Mouse (Mus musculus) hindlimb bud, embryonic 11.5 days (tissue): Measurements from ENCODE around the gene Srpk3.
A peak's percentile ranks its signal among the peaks of the same experiment; 100 is the strongest.
"Not testable (repeated sequence)": the region's sequence is repeated elsewhere in the genome, so short reads cannot be mapped to it uniquely, and the experiment has no call there.

Source experiments
- DNase-seq: peaks from one replicate; pipeline ENCODE4 v3.0.0-alpha.2; 2012; ENCODE audit warnings: low read depth, low spot score; ENCODE audit errors: extremely low spot score

The Srpk3 gene

DNA sequence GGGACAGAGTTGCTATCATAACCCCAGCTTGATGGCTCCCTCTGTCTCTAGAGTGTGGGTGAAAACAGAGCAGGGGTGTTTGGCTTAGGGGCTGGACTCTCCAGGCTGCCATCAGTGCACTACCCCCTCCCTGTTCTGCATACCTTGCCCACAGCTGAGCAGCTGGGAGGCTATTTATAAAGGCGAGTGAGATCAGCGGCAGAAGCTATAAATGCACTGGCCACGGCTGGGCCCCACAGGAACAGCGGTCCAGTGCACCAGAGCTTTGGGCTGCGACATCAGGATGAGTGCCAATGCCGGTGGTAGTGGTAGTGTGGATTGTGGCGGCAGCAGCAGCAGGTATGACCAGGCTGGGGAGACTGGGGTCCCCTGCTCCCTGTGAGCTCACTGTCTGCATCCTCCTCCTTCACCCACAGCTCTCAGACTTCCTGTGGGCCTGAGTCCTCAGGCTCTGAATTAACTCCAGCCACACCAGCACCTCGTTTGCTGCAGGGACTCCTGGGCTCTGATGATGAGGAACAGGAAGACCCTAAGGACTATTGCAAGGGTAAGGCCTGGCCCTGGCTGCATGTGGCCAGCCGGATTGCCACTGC lies at the start of gene Srpk3:
Gene Srpk3, plus strand, starts transcription at position 238 of the 593 bp plus-strand sequence.
- no peak for DNase-seq

DNA sequence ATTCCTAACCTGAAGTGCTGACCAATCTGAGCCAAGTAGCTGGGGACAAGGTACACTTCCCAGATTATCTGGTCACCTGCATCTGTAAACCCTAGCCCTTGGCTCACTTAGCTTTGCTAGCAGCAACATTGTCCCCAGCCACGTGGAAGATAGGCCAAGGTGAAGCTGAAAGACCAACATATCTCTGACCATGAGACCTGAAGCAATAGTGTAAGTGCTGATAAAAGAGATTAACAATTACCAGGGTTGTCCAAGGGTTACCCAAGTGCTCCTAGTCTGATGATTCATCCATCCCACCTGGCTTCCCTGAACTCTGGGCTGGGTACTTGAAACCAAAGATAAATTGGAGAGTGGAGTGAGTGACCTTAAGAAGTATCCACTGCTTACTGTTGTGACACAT lies 43.3 kb upstream of the Srpk3 start:
- no peak for DNase-seq

- no peak for DNase-seq
Observed at GRCm38 (mm10) chrX:73738155-73738554, 36.0 kb upstream of the Srpk3 start.

DNA sequence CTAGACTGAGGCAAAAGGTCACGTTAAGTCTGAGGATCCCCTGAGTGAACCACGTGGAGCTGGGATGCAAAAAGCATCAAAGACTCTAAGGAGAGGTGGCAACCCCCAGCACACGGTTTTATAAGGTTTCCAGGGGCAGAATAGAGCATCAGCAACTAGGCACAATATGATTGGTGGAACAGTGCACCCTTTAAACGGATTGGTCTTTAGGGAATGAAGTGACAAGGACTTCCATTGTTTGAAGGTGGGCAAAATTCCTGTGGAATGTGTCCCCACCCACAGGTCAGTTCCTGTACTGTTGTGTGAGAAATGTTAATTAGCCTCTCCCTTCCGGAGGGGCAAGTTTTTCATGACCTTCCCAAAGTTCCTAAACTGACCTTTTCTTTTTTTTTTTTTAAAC lies 35.1 kb upstream of the Srpk3 start:
- no peak for DNase-seq

DNA sequence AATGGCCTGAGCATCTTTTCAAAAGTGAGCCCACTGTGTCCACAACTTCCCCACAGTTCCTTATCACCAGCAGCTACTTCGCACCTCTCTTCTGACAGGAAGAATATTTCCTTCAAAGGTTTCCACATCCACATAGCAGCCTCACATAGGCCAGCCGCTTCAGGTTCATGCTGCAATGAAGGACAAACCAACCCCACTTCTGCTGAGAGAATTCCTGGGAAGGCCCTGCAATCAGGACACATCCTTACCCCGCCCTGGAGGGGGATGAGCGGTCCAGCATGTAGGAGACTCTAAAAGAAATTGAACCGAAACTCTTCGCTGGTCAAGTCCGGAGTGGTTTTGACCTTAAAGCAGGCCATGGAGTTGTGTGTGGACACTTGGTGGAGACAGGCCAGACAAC lies 34.4 kb upstream of the Srpk3 start:
- DNase-seq = not testable (repeated sequence)

DNA sequence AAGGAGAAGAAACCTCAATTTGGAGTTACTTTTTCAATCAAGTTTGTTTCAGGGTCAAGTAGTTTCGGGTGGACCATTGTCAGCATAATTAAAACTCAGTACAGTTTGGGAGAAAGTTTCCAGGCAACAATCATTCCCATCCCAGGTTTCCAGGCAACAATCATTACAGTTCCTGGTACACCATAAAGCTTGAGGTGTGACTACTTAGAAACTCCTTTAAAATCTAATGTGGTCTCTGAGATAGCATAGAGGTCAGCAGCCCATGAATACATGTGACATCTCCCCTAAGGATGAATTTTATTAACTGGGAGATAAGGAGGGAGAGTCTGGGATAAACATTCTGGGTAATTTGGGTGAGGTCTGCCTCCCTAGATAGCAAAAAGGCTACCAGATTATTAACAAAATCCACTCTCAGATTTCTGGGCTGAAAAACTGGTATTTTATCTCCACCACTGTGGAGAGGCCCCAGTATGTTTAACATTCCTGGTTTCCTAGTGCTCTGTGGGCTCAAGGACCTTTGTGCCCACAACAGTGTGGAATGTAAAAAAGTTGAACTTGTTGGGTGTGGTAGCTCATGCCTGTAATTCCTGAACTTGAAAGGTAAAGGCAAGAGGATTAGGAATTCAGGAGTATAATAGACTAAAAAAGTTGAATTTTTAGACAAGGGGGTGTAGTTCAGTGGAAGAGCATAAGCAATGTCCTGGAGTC lies 29.3 kb upstream of the Srpk3 start:
- no peak for DNase-seq

DNA sequence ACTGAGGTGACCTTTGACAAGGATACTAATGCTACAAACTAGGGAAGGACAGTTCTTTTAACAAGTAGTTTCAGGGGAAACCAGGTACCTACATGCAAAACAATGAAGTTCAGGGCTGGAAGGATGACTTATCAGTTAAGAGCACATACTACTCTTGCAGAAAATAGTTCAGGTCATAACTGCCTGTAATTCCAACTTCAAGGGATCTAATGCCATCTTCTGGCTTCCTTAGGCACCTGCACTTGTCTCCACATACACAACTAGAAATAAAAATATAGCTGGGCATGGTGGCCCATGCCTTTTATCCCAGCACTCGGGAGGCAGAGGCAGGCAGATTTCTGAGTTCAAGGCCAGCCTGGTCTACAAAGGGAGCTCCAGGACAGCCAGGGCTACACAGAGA lies 25.2 kb upstream of the Srpk3 start:
- DNase-seq = no peak

DNA sequence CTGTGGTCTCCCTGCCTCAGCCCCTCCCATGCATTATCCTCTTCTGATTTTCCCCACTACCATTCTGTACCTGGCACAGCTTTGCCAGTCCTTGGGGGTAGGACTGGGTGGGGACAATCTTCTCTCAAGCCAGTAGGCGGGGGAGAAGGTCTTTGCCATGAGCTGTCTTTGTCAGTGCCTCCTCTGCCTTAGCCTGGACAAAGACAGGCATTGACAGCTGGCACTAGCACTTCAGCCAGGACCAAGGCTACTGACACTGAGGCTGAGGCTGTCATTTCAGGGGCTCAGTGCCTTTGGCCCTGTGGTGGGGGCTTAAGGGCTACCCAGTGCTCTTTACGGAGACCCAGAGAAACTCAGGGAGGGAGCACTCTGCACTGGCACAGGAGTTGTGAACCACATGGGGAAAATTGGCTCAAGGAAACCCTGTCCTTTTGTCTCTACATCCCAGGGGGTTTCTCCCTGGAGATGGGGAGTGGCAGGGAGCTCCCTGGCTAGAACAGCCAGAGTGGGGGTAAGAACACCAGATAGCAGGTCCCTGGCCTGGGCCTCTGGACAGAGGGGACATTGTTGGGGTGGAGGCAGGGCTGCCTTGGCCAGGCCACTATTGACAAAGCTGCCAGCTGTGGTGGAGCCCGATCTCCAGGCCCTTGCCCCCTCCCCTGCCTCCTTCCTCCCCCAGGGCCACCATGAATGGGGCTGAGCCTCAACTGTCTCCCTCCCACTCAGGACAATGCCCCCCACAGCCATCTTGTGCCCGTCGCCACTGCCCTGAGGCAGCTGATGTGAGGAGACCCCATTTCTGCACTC lies 17.7 kb upstream of the Srpk3 start, which contains the start of gene Plxnb3:
Gene Plxnb3, plus strand, starts transcription at position 757 of the 807 bp plus-strand sequence.
- no peak for DNase-seq

GRCm38 (mm10) chrX:73758611-73759290 lies 15.5 kb upstream of the Srpk3 start:
- no peak for DNase-seq

DNA sequence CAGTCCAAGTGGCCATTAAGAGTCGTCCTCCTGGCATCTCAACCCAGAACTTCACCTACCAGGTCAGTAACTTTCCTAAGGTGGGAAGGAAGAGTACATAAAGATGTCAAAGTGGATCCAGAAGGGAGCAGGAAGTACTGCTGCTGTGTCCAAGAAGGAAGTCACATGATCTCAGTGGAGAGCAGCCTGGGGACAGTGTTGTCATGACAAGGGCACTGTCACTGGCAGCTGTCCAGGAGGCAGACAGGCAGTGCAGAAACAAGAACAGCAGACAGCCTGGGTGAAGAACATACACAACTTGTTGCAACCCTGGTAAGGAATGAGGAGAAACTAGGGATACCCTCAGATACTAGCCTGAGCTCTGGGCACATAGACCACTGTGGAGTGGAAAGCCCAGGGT lies 8.9 kb upstream of the Srpk3 start:
- DNase-seq = no peak

- DNase-seq = no peak
Observed at GRCm38 (mm10) chrX:73767267-73767666, 6.9 kb upstream of the Srpk3 start.

GRCm38 (mm10) chrX:73774802-73775483 lies 738 bp downstream of the Srpk3 start:
- DNase-seq = no peak

GRCm38 (mm10) chrX:73782227-73782626 lies 8.0 kb downstream of the Srpk3 start:
- no peak for DNase-seq

DNA sequence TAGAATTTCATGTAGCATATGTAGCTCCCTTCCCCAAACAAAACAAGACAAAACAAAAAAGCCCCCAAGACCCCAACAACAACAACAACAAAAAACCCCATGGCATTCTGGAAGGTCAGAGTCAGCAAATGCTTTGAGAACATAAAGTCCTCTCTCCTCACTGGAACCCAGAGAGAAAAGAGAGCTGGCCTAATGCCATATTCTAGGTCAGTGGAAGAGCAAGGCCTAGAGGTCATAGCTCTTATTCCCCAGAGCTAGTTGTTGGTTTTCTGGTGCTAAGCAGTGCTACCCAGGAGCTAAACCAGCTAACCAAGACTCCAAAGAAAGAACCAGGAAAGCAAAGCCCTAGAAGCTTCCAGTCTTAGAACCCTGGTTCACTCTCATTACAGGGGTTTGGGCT lies 11.5 kb downstream of the Srpk3 start:
- DNase-seq = no peak

DNA sequence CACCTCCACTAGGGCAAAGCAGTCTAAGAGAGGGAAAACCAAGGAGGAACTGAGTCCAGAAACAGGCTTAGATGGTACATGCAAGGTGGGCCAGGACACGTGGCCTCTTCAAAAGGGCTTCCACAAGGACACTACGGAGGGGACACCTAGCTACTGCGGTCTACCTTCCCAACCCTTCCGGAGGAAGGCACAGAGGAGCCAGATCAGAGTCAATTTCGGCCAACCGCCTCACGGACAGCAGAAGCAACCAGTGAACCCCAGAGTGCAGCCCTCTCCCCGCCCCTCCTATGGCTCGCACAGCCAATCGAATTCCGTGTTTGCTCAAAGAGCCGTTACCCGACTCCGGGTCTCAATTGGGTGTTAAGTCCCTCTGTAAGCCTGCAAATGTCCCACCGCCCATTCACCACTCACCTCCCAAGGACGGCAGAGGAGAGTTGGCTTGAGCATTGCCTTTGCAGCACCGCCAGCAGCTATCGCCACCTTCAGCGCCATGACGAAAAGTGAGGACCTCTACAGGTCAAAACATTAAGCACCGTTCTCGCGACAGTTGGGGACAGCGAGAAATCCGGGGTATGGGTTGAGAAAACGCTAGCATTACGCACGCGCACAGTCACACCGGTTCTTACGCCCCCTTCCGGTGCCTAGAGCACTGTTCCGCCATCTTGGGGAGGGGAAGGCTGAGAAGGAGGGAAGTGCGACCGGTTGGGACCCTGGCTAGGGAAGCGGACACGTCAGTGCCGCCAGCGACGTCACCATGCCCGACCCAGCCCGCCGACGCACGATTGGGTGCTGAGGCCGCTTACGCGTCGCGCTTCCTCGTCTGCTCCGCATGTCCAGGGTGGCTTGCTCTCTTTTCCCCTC lies 12.4 kb downstream of the Srpk3 start, which contains the start of the genes Idh3g and Ssr4:
Gene Idh3g, minus strand, starts transcription at position 534 of the 861 bp plus-strand sequence.
Gene Ssr4, plus strand, starts transcription at position 665 of the 861 bp plus-strand sequence.
- DNase-seq = peak; percentile 91

- DNase-seq = no peak
Observed at GRCm38 (mm10) chrX:73787225-73787558, 13.0 kb downstream of the Srpk3 start.

GRCm38 (mm10) chrX:73788501-73788900 lies 14.3 kb downstream of the Srpk3 start:
- no peak for DNase-seq

DNA sequence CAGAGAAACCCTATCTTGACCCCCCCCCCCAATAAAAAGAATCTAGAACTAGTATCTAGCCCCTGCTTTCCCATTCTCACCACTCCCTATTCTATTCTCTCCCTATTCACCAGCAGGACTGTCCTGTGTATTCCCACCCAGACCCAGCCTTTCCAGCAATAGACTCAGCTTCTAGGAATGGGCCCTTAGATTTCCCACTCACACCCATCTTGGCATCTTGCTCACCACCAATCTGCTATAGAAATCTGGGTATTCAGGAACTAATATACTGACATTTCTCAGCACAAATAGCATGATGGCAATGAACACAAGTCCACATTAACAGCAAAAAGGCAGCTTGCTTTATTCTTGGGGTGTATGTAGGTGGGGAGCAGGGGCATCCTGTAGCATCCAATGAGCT lies 18.8 kb downstream of the Srpk3 start:
- DNase-seq = no peak

GRCm38 (mm10) chrX:73793505-73793904 lies 19.3 kb downstream of the Srpk3 start:
- DNase-seq = no peak

DNA sequence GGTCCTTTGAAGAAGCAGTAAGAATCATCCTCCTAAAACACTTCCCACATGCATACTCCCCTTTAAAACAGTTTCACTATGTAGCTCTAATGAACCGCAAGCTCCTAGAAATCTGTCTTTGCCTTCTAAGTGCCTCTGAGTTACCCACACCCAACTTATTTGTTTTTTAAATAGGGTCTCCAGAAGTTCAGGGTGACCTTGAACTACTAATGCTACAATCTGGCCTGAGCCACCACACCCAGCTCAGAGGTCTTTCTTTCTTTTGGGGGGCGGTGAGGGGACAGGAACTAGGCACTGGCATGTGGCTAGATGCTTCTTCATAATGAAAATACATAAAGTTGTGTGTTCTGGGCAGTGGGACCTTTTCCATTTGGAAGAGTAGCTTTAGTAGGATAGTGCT lies 23.3 kb downstream of the Srpk3 start:
- no peak for DNase-seq
